Mouse (Mus musculus) intestine, embryonic 15.5 days (tissue): Measurements from ENCODE around the gene Mocs2. TPM values are rescaled to one million over a fixed set of nuclear protein-coding genes. Genes with fewer than 3 reads are reported as not detected.

Experiments
- ATAC-seq: fragments of 200-750 bp; cut with Nextera tagmentation; 2 replicates; pipeline ENCODE4 v1.8.0; 2017; ENCODE audit warnings: moderate TSS enrichment, moderate library complexity
- H3K27ac ChIP-seq: fragments of 300-500 bp; sonication (generic); 2 replicates; pipeline ENCODE4 v1.5.1; 2015; ENCODE audit warnings: mild to moderate bottlenecking, inconsistent platforms
- H3K27me3 ChIP-seq: fragments of 300-500 bp; sonication (generic); replicated peaks from 2 replicates; pipeline ENCODE4 v1.6.1; 2015; ENCODE audit warnings: inconsistent platforms
- H3K36me3 ChIP-seq: fragments of 300-500 bp; sonication (generic); 2 replicates; pipeline ENCODE4 v1.6.1; 2015; ENCODE audit warnings: inconsistent platforms
- H3K4me1 ChIP-seq: fragments of 300-500 bp; sonication (generic); replicated peaks from 2 replicates; pipeline ENCODE4 v1.6.1; 2015; ENCODE audit warnings: inconsistent platforms
- H3K4me2 ChIP-seq: fragments of 300-500 bp; sonication (generic); replicated peaks from 2 replicates; pipeline ENCODE4 v1.6.1; 2015; ENCODE audit warnings: mild to moderate bottlenecking, inconsistent platforms
- H3K4me3 ChIP-seq: fragments of 300-500 bp; sonication (generic); replicated peaks from 2 replicates; pipeline ENCODE4 v1.5.1; 2015; ENCODE audit warnings: inconsistent platforms
- H3K9ac ChIP-seq: fragments of 300-500 bp; sonication (generic); 2 replicates; pipeline ENCODE4 v1.6.1; 2015; ENCODE audit warnings: inconsistent platforms
- H3K9me3 ChIP-seq: fragments of 300-500 bp; sonication (generic); 2 replicates; pipeline ENCODE4 v1.6.1; 2016; ENCODE audit warnings: inconsistent platforms
- whole genome bisulfite sequencing: fragments of 180-500 bp; shearing (Covaris S2); methylation state at CpG from one replicate; pipeline ENCODE4 v1.1.7; 2015; 5-methylcytosine and 5-hydroxymethylcytosine counted together
- polyA plus RNA-seq: library from polyadenylated mRNA; unstranded; fragments of >200 nt; fragmentation: Nextera tagmentation; extraction: Ambion mirVana; gene quantifications from 2 replicates; pipeline ENCODE4 v1.2.1, GENCODE M21; 2015

The Mocs2 gene
- polyA plus RNA-seq, result 104 TPM in 2 replicates

- Histone ChIP-seq H3K9ac (peak within 1 kb of the TSS; percentile 65), H3K4me1 (no peaks in the 10 kb centered on the region), H3K4me2 (peak within 1 kb of the TSS; percentile 78), H3K36me3 (no peaks in the 10 kb centered on the region), H3K27me3 (no peaks in the 10 kb centered on the region), H3K27ac (no peak within 1 kb of the TSS; the same call in none of the 2 replicates), H3K9me3 (no peaks in the 10 kb centered on the region), H3K4me3 (peak within 1 kb of the TSS; percentile 62)
- WGBS, result under 1% methylated on average over 39 of the region's 39 CpGs
- ATAC-seq, result peak; percentile 98
These were observed at the start of gene Mocs2 for GRCm38 (mm10) chr13:114817751-114818360. Gene Mocs2 (plus strand): TSS chr13:114818236.

DNA sequence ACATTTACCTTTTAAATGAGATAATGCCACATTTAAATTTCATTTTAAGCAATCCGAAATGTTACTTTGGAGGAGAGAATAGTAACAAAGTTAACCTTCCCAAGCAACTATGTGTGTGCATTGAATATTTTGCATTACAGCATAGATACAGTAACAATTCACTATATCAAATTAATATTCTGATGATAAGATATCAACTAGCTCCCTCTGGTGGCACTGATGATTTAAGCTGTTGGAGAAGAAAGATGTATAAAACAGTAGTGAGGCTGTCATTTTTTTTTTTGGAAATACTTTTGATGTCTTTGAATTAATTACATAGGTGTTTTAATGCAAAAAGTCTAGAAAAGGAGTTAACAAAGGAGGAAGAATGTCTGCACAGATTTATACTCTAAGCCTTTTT lies 26.5 kb upstream of the Mocs2 start:
- Histone ChIP-seq H3K9me3 (no peaks in the 10 kb centered on the region), H3K4me1 (no peaks in the 10 kb centered on the region), H3K9ac (no peak overlapping the region), H3K27ac (no peak overlapping the region), H3K36me3 (no peaks in the 10 kb centered on the region), H3K27me3 (no peaks in the 10 kb centered on the region), H3K4me2 (no peak overlapping the region), H3K4me3 (no peak overlapping the region)
- WGBS, result 76% methylated on average over 1 of the region's 1 CpGs
- no peak for ATAC-seq

DNA sequence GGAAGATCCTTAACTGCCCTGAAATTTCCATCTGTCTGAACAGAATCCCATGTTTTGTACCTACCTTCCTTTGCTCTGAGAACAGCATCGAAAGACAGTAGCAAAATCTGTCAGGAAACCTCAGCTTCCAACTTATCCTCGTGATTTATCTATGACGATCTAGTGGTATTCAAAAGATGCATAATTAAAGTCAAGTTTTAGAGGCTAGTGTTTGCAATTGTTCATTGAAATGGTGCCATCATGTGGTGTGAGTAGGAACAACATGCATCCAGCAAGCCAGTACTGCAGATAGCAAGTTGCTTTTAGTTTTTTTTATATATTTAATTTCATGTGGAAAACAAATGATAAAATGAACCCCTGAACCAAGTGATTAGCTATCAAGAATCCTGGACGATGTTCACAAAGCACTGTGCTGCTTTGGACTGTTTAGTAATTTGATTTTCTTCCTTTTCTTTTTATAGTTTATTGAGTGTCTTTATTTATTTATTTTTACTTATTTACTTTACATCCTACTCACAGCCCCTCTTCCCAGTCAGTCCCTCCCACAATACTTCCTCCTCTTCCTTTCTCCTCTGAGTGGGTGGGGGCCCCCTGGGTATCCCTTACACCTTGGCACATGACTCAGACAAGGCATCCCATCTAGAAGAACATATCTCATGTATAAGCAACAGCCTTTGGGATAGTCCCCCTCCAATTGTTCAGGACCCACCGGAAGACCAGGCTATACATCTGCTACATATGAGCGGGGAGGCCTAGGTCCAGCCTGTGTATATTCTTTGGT lies 24.6 kb upstream of the Mocs2 start:
- no peak overlapping the region for H3K27ac ChIP-seq
- no peak overlapping the region for H3K4me3 ChIP-seq
- no peaks in the 10 kb centered on the region for H3K36me3 ChIP-seq
- 49% methylated on average over 6 of the region's 6 CpGs for WGBS
- ATAC-seq, result peak; percentile 58
- no peaks in the 10 kb centered on the region for H3K4me1 ChIP-seq
- no peaks in the 10 kb centered on the region for H3K27me3 ChIP-seq
- H3K9ac ChIP-seq, result no peak overlapping the region
- no peaks in the 10 kb centered on the region for H3K9me3 ChIP-seq
- no peak overlapping the region for H3K4me2 ChIP-seq

DNA sequence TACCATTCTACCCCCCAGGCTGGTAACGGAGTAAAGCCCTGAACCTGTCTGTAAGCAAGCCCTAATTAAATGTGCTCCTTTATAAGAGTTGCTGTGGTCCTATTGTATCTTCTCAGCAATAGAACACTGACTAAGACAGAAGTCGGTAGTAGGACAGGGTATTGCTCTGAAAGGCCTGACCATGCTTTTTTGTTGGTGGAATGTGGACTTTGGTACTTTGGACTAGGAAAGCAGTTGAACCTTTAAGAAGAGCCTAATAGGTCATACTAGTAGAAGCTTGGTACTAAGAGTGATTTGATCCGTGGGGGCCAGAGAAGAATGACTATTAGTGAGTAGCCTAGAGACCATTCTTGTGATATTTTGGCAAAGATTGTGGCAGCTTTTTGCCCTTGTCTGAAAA lies 16.2 kb upstream of the Mocs2 start:
- Histone ChIP-seq H3K9me3 (no peaks in the 10 kb centered on the region), H3K27ac (no peak overlapping the region), H3K9ac (no peak overlapping the region), H3K4me1 (no peaks in the 10 kb centered on the region), H3K36me3 (no peaks in the 10 kb centered on the region), H3K4me2 (no peak overlapping the region), H3K4me3 (no peak overlapping the region), H3K27me3 (no peaks in the 10 kb centered on the region)
- WGBS, result 79% methylated on average over 3 of the region's 3 CpGs
- peak; percentile 45; the same call in 1 of the 2 replicates for ATAC-seq

GRCm38 (mm10) chr13:114802971-114803370 lies 15.1 kb upstream of the Mocs2 start:
- no peaks in the 10 kb centered on the region for H3K27me3 ChIP-seq
- no peaks in the 10 kb centered on the region for H3K36me3 ChIP-seq
- 56% methylated on average over 2 of the region's 2 CpGs for WGBS
- peak overlapping the region; percentile 17; the same call in 1 of the 2 replicates for H3K27ac ChIP-seq
- H3K9ac ChIP-seq, result no peak overlapping the region
- peak; percentile 94 for ATAC-seq
- H3K9me3 ChIP-seq, result no peaks in the 10 kb centered on the region
- H3K4me3 ChIP-seq, result no peak overlapping the region
- no peak overlapping the region for H3K4me2 ChIP-seq
- no peaks in the 10 kb centered on the region for H3K4me1 ChIP-seq

DNA sequence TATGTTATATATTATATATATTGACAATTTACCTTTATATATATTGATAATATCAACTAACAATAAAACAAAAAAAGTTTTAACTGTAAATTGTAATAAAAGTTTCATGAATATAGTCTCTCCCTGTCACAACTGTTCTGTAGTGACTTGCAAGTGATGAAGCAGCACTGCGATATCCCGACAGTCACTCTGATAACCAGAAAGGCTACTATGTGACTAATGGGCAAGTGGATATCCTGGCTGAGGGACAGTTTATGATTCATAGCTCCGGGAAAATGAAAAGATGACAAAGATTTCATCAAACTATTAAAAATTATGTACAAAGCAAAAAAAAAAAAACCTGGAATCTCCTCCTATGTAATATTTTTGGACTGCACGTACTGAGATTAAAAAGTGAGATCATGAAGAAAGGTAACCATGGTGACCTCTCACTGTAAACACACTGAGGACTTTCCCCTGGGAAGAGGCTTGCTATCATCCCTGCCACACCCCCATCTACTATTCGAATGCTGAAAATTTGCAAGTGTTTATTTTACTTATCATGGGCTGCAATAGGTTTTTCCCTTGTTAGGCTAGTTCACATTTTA lies 8.3 kb upstream of the Mocs2 start:
- H3K27ac ChIP-seq, result no peak overlapping the region
- no peak overlapping the region for H3K4me3 ChIP-seq
- no peaks in the 10 kb centered on the region for H3K4me1 ChIP-seq
- H3K9me3 ChIP-seq, result no peaks in the 10 kb centered on the region
- ATAC-seq, result peak; percentile 87
- WGBS, result 63% methylated on average over 5 of the region's 5 CpGs
- no peak overlapping the region for H3K9ac ChIP-seq
- H3K4me2 ChIP-seq, result no peak overlapping the region
- no peaks in the 10 kb centered on the region for H3K36me3 ChIP-seq
- no peaks in the 10 kb centered on the region for H3K27me3 ChIP-seq

DNA sequence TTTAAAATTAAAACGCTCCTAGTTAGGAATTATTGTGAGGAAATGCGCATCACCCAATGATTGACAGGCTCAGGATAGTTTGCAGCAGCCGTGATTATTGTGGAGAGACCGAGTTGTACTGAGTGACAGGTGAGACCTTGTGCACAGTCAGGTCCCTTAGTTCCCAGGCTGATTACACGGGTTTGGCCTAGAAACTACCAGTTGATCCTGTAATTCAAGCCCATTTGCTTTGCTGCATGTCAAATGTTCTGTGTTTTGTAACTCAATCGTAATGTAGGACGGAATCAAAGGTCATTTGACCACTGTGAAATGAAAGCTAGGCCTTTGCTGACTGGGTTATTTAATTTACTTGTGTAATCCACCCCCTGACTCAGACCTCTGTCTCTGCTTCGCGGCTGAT lies 477 bp downstream of the Mocs2 start:
- H3K9me3 ChIP-seq, result no peaks in the 10 kb centered on the region
- no peaks in the 10 kb centered on the region for H3K4me1 ChIP-seq
- 0 out of 2 replicates have a peak, but pooled peaks cover under 1% of the 10 kb centered on the region for H3K36me3 ChIP-seq
- no peak overlapping the region; the same call in none of the 2 replicates for H3K27ac ChIP-seq
- peak; percentile 87 for ATAC-seq
- H3K9ac ChIP-seq, result peak overlapping the region; percentile 63
- 18% methylated on average over 9 of the region's 9 CpGs for WGBS
- H3K27me3 ChIP-seq, result no peaks in the 10 kb centered on the region
- H3K4me3 ChIP-seq, result peak overlapping the region; percentile 62
- H3K4me2 ChIP-seq, result peak overlapping the region; percentile 78

- Histone ChIP-seq H3K27me3 (no peaks in the 10 kb centered on the region), H3K4me1 (no peaks in the 10 kb centered on the region), H3K4me3 (no peak overlapping the region), H3K4me2 (no peak overlapping the region), H3K9me3 (no peaks in the 10 kb centered on the region), H3K36me3 (0 out of 2 replicates have a peak, but pooled peaks cover 7% of the 10 kb centered on the region), H3K27ac (no peak overlapping the region), H3K9ac (no peak overlapping the region)
- ATAC-seq, result peak; percentile 75
- WGBS, result 66% methylated on average over 2 of the region's 2 CpGs
These were observed 4.8 kb downstream of the Mocs2 start for GRCm38 (mm10) chr13:114822871-114823270.

DNA sequence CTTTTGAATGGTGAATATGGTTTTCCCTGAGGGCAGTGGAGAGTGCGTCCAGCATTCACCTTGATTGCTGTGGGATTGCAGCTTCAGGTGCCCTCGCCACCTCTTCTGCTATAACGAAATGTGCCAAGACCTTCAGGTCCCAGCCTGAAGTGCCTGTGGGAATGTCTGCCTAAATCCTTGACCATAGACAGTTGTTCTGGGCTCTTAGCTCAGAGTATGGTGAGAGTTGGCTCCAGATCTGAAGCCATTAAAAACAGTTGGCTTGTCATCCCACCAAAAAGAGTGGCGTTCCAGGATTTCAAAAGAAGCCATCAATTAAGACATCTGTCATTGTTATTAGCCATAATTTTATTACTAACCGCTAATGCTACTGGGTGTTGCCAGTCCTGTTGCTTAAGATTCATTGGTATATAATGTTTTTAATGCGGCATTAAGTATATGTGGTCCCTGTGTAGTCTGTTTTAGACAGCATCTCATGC lies 7.4 kb downstream of the Mocs2 start:
- WGBS, result 90% methylated on average over 6 of the region's 6 CpGs
- H3K9ac ChIP-seq, result no peak overlapping the region
- no peak overlapping the region for H3K4me2 ChIP-seq
- ATAC-seq, result no peak
- H3K9me3 ChIP-seq, result no peaks in the 10 kb centered on the region
- H3K4me3 ChIP-seq, result no peak overlapping the region
- H3K27me3 ChIP-seq, result no peaks in the 10 kb centered on the region
- 0 out of 2 replicates have a peak, but pooled peaks cover 11% of the 10 kb centered on the region for H3K36me3 ChIP-seq
- H3K27ac ChIP-seq, result no peak overlapping the region
- H3K4me1 ChIP-seq, result no peaks in the 10 kb centered on the region

DNA sequence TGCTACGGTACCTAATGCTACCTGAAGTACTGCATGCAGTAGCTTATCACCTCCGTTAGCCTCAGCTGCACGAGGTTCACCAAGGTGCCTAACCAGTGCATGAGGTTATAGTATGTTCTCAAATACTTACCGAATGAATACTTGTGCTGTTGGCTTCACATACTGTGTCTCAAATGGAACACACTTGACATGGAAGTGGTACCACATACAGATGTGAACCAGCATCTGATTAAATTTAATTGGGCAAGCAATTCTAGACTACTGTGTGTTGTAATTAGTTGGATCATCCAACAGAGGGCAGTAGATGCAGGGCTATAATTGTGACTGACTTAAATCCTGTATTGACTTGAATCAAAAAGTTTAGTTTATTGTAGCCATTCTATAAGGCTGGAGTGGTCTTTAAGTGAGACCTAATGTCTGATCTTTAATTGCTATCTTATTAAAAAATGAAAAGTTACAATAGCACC lies 13.4 kb downstream of the Mocs2 start:
- WGBS, result 83% methylated on average over 4 of the region's 4 CpGs
- H3K4me3 ChIP-seq, result no peak overlapping the region

DNA sequence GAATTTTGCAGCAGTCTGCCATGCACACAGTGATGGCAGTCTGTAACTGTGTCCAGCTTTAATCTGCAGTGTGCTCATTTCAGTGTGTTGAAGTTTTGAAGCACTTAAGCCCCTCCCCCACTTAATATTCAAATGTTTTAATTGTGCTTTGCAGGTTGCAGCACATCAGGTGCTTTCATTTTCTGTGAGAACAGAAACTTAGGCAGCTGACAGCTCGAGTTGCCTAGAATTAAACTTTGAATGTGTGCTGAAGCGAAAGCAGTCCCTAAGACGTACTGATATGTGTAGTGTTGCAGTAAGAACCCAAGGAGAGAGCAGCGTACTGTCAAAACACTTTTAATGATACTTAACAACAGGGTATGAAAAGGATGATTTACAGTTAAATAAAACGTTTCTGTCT lies 14.7 kb downstream of the Mocs2 start:
- H3K36me3 ChIP-seq, result 0 out of 2 replicates have a peak, but pooled peaks cover 12% of the 10 kb centered on the region
- no peak overlapping the region for H3K27ac ChIP-seq

More for the DNA sequence above, 13.4 kb downstream of the Mocs2 start:
- 0 out of 2 replicates have a peak, but pooled peaks cover 15% of the 10 kb centered on the region for H3K36me3 ChIP-seq
- H3K27me3 ChIP-seq, result no peaks in the 10 kb centered on the region
- H3K27ac ChIP-seq, result no peak overlapping the region
- peak; percentile 27; the same call in 1 of the 2 replicates for ATAC-seq
- H3K9me3 ChIP-seq, result no peaks in the 10 kb centered on the region
- H3K4me2 ChIP-seq, result no peak overlapping the region
- no peak overlapping the region for H3K9ac ChIP-seq
- no peaks in the 10 kb centered on the region for H3K4me1 ChIP-seq

DNA sequence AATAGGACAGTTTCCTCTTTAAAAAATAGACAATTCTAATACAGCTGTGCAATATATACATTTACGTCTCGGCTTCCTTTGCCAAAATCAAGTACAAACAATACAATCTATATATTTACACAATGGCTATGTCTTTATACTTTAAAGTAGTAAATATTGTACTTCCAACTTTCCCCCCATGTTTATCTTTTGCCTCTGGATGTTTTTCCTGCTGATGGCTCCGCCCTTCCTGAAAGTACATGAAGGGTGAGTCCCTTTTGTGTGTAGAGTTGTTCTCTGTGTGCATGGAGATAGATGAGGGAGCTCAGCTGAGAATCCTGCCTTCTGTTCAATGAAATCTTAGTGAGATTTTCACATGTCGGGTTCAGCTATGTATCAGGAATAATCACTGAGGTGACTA lies 15.3 kb downstream of the Mocs2 start:
- H3K4me2 ChIP-seq, result no peak overlapping the region
- peaks cover under 1% of the 10 kb centered on the region; the same call in 1 of the 2 replicates for H3K4me1 ChIP-seq
- WGBS, result 56% methylated on average over 4 of the region's 4 CpGs
- no peaks in the 10 kb centered on the region for H3K27me3 ChIP-seq
- H3K9me3 ChIP-seq, result no peaks in the 10 kb centered on the region
- 0 out of 2 replicates have a peak, but pooled peaks cover 12% of the 10 kb centered on the region for H3K36me3 ChIP-seq
- no peak overlapping the region for H3K9ac ChIP-seq
- 0 out of 2 replicates have a peak, but pooled peaks have one; percentile 19 for ATAC-seq
- H3K4me3 ChIP-seq, result no peak overlapping the region
- H3K27ac ChIP-seq, result no peak overlapping the region

More for the DNA sequence above, 14.7 kb downstream of the Mocs2 start:
- Histone ChIP-seq H3K9ac (no peak overlapping the region), H3K4me3 (no peak overlapping the region), H3K4me1 (no peaks in the 10 kb centered on the region), H3K4me2 (no peak overlapping the region), H3K27me3 (no peaks in the 10 kb centered on the region), H3K9me3 (no peaks in the 10 kb centered on the region)
- WGBS, result 51% methylated on average over 5 of the region's 5 CpGs
- ATAC-seq, result no peak
